Mouse (Mus musculus) stomach, postnatal 0 days (tissue): ENCODE measurements at regions not wholly inside any gene's neighbourhood (a gene's known extent, or its start where the extent isn't known, plus 50 kb on each side); places are given as distances from the start of the nearest gene placed in this dataset.

Experiments used
- CTCF ChIP-seq: IDR thresholded peaks from 2 replicates; pipeline ENCODE4 v1.5.1; 2016; ENCODE audit warnings: antibody characterized with exemption, low read depth, mild to moderate bottlenecking, moderate library complexity
- EP300 ChIP-seq: optimal IDR thresholded peaks from 2 replicates; pipeline ENCODE3; 2016; ENCODE audit warnings: antibody characterized with exemption

- TF ChIP-seq CTCF: no peak
- no peak for TF ChIP-seq EP300
Measured at GRCm38 (mm10) chr8:12108578-12108977, 170.0 kb upstream of the A230072I06Rik start.
